Mouse (Mus musculus): ENCODE measurements at regions not wholly inside any gene's neighbourhood (a gene's known extent, or its start where the extent isn't known, plus 50 kb on each side); places are given as distances from the start of the nearest gene placed in this dataset.

DNA sequence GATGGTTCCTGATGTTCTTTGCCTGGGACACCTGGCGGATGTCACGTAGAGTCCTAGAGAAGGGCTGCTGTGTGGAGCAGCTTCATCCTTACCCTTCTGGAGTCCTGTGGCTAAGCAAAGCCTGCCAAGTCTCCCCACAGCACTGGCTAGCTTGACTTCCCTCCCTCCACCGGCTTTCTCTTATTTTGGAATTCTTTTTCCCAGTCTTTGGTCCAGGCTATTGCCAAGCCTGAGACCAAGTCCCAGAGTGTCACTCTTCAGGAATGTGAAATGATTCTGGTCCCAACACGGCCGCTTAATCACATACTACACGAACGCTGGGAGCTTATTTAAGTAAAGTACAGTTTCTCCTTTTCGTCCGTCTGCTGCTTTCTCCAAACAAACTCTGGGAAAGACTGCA lies 146.4 kb downstream of the Fndc1 start:
- no peak for DNase-seq

DNA sequence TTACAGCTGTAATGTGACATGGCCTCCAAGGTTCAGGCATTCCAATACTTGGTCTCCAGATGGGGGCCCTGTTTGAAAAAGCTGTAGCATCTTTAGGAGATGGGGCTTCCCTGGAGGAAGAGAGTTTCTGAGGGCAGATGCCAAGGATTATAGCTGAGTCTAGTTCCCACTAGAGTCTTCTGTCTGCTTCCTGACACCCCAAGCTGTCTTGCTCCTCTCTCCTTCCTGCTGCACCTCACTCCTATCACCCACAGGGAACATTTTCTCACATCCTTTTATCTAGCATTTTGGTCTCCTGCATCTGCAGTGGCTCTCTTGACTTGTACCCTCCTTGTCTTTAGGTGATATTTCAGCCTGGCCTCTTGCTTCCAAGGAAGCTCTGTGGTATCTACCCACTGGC lies 147.3 kb downstream of the Fndc1 start:
- no peak for DNase-seq

- no peak for DNase-seq
Observed at GRCm38 (mm10) chr17:7678898-7679297, 148.2 kb downstream of the Fndc1 start.

DNA sequence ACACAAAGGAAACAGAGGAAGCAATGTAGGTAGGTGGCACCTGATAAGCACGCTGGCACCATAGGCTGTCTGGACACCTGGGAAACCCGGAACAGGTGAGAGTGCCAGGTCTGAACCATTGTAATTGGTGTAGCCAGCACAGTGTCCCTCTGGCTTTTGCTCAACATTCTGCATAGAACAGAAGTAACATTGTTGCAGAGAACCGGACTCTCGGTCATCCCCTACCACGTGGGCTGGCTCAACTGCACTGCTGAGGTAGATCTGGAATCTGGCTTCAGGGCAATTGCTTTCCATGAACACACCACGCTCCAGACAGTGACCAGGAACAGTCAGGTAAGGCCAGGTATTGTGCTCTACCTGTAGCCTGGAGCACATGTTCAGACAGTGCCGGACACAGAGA lies 149.3 kb downstream of the Fndc1 start:
- DNase-seq, result no peak

- no peak for DNase-seq
Observed at GRCm38 (mm10) chr17:7677301-7677700, 149.8 kb downstream of the Fndc1 start.

DNA sequence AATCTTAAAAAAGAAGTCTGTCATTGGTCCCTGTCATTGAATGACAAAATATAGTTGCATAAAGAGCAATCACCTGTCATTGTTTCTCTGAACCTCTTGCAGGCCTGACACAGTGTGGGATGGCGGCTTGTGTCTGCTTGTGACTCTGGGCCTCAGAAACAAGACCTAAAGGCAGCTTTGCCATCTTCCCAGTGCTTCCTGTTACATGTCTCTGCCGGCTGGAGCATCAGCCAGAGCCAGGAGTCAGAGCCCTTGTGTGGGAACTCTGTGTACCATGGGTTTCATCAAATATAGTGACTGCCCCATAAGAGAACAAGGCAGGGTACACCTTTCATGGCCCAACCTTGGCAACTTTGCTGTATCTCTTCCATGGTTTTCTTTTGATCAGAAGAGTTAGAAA lies 150.3 kb downstream of the Fndc1 start:
- DNase-seq, result no peak

DNA sequence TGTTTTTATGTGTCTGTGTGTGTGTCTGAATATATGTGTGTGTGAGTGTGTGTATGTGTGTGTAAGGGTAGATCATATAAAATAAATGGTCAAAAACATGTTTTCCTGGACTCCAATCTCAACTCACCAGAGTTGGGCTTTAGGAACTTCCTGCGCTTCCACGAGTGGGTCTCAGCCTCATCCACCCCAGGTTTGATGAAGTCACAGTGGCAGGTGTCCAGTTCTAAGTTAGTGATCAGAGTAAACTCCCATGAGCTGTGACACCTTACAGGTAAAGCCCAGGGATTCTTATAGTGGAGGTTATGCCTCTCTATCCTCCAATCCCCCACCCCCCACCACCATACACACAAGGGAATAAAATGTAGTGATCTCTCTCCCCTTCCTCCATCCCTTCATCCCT lies 152.6 kb downstream of the Fndc1 start:
- DNase-seq, result no peak

GRCm38 (mm10) chr17:7667826-7668225 lies 159.3 kb downstream of the Fndc1 start:
- no peak for DNase-seq

DNA sequence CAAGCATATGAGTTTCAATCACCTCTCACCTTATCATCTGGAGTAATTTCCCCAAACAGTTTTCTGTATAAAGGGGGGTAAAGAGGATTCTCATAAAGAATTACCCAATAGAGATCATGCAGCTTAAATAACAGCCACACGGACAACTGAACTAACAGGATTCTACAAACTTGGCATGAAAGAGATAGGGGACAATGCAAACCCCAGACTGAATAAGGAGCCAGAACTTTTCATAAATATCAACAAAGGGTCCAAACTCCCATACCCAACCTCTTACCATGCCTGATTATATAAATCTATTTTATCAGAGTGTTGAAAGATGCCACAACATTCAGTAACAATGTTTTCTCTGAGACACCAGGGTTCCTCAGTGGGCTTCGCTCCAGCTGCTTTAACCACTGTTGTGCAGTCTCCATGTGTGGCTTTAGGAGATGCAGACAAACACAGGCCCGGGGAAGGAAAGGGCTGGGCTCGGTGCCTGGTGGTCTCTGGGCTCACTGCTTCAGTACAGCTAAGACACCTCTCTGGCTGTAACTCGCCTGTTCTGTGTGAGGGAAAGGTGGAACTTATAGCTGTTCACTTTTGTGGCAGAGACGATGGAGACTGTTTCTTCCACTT lies 160.2 kb downstream of the Fndc1 start:
- no peak for DNase-seq

DNA sequence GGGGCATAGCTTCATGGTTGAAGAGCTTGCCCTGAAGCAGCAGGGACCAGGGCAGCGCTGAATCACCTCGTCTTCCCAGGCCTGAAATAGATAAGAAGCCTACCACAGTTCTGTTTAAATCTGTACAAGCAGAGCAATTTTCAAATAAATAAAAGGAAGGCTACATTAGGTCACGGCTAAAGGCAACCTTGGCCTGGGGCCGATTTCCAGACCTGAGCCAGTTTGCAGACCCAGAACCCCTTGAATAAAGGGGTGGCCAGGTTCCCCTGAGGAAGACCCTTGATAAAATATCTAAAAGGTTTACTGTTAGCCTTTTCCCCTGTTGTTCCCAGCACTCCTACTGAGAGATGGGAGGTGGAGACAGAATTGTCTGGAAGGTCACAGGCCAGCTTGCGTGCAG lies 160.9 kb downstream of the Fndc1 start:
- DNase-seq, result no peak

GRCm38 (mm10) chr17:7665686-7666085 lies 161.4 kb downstream of the Fndc1 start:
- DNase-seq, result no peak

DNA sequence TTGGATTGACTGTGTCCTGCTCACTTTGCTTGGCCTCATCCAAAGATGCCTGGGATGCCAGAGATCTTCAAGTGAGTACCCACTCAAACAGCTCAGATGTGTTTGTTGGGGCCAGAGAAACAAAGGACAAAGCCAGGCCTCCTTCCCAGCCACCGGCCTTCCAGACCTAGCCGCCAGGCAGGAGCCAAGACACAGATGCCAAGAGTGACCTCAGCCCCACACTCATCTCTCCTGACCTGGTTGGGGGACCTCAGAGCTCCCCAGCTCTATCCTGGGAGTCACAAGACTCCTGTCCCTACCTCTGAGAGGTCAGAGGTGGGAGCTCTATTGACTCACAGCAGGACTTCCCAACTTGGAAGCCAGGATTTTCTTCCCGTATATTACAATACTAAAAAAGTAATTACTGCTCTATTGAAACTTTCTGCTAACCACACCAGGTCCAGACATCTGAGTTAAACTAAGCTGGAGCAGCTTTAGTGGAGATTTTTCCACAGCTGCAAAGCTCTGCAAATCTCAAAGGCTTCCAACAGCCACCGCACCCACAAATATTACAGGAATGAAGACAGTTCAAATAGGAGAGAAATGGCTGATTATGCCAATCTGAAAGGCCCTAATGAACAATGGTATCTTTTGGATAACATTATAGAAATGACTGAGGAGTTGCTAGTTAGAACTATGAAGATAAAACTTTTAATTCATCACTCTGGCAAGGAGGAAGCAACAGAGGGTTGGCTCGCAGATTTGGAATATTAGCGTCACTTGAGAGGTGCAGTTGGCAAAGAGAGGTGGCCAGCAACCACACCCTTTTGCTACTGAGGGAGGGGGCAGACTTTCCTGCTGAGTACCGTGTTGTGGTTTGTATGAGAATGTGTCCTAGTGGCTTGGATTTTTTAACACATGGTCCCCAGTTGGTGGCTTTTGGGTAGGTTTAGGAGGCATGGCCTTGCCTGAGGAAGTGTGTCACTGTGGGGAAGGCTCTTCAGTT lies 162.9 kb downstream of the Fndc1 start:
- DNase-seq, result no peak

DNA sequence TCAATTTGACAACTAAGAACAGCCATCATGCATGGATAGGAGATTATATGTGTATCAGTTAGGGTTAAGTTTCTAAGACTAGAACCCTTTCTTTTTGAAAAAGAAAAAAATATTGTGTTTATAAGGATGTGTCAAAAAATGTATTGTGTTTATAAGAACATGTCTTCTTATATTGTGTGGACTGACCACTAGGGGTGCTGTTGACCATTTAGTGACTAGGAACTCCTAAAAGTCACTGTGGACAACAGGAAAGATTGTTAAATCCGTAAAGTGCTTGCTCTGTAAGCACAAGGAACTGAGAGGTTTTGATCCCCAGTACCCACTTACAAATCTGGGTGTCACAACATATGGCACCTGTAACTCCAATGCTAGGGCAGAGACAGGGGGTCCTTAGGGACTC lies 170.6 kb downstream of the Fndc1 start:
- DNase-seq, result no peak

GRCm38 (mm10) chr17:7655966-7656365 lies 171.1 kb downstream of the Fndc1 start:
- no peak for DNase-seq

DNA sequence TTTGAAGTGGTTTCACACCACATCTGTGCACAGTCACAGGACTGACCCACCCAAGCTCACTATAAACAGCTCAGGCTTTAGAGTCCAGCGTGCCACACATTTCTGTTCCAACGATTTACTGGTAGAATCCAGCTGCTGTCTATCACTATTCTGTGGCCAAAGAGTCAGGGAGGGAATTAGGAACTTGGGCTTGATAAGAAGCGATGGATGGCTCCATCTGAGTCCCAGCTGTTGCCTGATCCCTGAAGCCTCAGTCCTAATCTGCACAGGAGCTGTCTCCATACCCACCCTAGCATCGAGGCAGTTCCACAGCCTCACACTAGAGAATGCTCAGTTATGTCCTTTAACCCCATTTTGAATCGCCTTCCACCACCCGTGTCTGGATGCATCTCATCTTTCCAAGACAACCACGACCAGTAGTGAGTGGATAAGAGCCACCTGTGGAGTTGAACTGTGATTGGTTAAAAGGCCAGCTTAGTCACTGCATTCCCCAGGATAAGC lies 173.0 kb downstream of the Fndc1 start:
- no peak for DNase-seq

GRCm38 (mm10) chr17:7652037-7652436 lies 175.1 kb downstream of the Fndc1 start:
- DNase-seq, result no peak

DNA sequence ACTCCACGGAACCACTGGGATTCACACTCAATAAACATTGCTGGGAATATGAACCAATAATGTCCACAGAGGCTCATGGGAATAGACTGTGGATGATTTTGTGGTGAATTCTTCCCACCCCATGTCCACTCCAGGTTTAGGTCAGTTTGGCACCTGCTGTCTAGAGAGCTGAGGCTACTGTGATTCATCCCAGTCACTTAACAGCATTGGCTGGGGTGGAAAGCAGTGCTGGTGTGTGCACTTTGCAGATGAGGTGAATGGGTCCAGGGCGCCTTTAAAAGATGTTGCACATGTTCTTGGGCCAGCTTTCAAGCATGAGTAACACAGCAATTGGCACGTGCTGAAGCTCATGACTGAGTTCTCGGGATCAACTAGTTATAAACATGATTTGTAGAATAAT lies 176.7 kb downstream of the Fndc1 start:
- DNase-seq, result no peak

DNA sequence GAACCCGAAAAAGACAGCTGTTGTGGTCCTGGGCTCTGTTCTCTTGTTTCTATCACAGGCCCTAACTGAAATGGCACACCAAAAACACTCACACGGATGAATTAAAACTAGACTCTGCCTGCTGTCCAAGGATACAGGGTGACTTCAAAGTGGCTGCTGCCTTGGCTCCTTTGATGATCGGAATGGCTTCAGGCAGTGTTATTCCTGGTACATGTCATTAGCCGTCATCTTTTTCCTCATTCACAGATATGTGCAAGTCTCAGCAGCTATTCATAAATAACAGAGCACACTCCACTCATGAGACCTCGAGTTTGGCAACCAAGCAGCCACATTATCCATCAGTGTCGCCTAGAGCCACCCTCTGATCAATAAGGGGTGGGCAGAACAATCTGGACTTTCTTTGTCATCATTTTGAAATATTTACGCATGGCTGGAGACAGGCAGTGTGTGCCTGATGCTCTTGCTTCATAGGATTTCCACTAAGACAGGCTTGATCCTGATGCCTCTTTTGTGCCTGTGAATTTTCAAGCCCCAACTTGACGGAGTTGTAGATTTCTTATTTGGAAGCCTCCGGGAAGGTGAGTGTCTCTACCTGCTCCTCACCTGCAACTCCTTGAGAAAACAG lies 182.1 kb downstream of the Fndc1 start:
- DNase-seq, result no peak

GRCm38 (mm10) chr17:7643640-7644039 lies 183.5 kb downstream of the Fndc1 start:
- DNase-seq, result no peak

DNA sequence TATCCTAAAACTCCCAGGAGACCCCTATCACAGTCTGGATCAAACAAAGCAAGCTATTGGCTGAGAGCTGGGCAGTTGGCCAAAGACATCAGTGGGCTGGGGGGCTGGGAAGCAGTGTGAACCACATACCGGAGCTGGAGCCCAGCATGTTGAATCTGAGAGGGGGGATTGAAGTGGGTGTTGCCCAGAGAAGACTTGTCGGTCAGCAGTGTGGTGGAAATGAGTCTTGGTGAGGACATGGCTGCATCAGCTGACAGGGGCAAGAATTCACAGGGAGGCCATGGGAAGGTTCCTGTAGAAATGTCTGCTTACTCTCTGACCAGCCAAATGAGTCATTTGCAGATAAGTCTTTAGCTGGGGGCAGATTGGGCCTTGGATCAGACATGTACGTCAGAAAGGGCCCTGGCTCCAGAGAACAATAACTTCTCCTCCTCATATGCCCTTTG lies 184.6 kb downstream of the Fndc1 start:
- peak; percentile 18 for DNase-seq

GRCm38 (mm10) chr17:7634291-7634664 lies 192.8 kb downstream of the Fndc1 start:
- no peak for DNase-seq

DNA sequence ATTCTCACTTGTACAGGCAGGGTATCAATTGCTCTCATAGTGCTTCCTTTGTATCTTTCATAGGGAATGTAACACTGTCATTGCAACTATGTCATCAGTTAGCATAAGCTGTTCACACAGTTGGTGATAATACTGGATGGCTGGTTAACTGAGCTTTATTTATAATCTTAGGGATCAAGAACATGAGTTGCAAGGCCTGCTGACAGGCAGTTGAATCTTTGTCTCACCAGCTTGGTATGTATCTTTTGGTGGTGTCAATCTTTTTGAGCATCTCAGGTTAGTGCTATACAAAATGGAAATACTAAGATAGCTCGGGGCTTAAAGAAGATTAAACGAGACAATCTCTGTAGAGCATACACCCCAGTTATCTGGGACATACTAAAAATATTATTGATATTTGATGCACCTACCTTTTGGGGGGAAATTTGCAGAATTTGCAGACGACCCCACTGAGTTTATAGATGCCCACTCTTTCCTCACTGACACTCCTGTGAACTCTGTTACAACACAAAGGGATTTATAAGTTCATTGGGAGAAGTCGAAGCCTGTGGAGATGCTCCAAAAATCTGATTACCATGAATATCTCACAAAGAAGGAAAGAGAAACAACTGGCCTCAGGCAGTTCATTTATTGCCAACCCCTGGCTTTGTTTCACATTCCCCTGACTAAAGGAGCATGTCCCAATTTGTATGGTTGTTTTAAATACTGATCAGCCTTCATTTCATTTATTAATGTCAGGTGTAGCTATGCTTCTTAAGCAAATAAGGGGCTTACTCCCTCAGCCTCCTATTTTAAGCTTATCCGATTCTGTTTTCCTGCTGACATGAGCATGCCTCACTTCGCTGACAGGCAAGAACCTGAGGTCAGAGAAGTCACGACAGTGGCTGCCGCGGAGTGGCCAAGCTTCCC lies 193.5 kb downstream of the Fndc1 start:
- DNase-seq, result no peak

DNA sequence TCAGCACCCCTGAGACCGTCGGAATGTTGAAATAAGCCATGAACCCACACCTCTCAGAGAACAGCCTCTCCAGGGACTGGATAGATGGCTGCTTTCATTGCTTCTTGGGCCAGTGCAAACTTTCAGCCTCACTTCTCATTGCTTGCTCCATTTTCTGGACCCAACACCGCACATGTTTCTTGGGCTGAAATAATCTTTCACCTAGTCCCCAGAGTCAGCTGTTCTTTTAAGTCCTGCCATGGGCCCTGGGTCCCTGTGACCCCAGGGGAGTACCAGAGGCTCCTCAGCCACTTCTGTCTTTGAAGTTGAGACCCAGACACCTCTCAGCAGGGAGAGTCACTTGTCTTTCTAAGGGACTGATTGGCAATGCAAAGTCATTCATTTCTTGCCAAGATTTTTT lies 201.4 kb downstream of the Fndc1 start:
- no peak for DNase-seq

Measured in liver (tissue).